Mouse (Mus musculus): ENCODE results near the gene D10Wsu102e. TPM values are rescaled to one million over a fixed set of nuclear protein-coding genes. Genes with fewer than 3 reads are reported as not detected.
"Not testable (repeated sequence)": the region's sequence is repeated elsewhere in the genome, so short reads cannot be mapped to it uniquely, and the experiment has no call there.

D10Wsu102e gene
- polyA plus RNA-seq, 1 experiment from 2014 or later = 1.2 TPM

DNA sequence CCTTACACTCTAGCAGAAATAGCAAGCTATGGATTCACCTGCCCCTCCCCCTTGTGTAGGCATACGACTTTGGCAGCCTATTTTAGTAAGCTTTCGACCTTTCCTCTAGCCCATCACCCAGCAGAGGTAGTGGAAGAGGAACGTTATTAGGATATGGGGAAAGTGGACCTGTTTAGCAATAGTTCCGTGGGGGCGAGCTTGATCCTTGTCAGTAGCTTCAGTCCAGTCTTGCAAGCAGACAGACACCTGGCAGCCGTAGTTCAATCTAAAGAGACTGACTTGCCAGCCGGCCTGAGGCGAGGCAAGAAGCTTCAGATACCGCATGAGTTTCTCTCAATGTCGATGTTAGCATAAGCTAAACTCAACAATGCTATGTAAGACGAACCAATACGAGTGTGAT lies 3.6 kb upstream of the D10Wsu102e start:
- H3K4me3 ChIP-seq (ENCODE audit: low read depth, low read length) = no peak overlapping the region
- H3K9ac ChIP-seq (replicated peaks; ENCODE audit: low read depth, low read length) = no peak overlapping the region
- no peak overlapping the region for H3K27ac ChIP-seq (ENCODE audit: low read depth, low read length)
- ATAC-seq (ENCODE audit: low read depth) = no peak
- no peaks in the 10 kb centered on the region for H3K27me3 ChIP-seq (ENCODE audit: control insufficient read depth, insufficient read depth, low read length)
- no peaks in the 10 kb centered on the region for H3K9me3 ChIP-seq (ENCODE audit: control insufficient read depth, low read length)
- 88% methylated on average over 12 of the region's 12 CpGs for WGBS
- H3K36me3 ChIP-seq (ENCODE audit: control insufficient read depth, insufficient read depth, low read length) = no peaks in the 10 kb centered on the region
- peaks cover 6% of the 10 kb centered on the region for H3K4me1 ChIP-seq (ENCODE audit: control insufficient read depth, insufficient read depth, low read length)
- no peak overlapping the region for H3K4me2 ChIP-seq (ENCODE audit: low read depth, low read length)

DNA sequence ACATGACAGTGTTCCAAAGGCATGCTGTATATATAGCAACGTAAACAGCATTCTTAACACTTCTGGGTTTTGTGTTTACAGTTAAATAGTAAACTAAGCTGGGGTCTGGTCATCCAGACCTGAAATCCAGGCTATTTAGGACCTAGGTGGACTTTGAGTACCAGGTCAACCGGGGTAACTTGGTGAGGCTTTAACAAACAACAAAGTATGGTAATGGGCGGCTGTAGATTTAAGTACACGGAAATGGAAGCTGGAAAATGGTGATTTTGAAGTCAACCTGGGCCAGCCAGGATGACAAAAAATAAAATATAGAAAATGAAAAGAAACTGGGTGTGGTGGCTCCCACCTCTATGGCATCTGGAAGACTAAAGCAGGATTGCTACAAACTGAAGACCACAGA lies 570 bp upstream of the D10Wsu102e start:
- Histone ChIP-seq H3K4me1 (ENCODE audit: control insufficient read depth, insufficient read depth, low read length) (peaks cover 11% of the 10 kb centered on the region), H3K4me2 (ENCODE audit: low read depth, low read length) (peak overlapping the region; percentile 76), H3K4me3 (ENCODE audit: low read depth, low read length) (peak overlapping the region; percentile 70), H3K9me3 (ENCODE audit: control insufficient read depth, low read length) (no peaks in the 10 kb centered on the region), H3K9ac (replicated peaks; ENCODE audit: low read depth, low read length) (peak overlapping the region; percentile 41; the same call in 1 of the 2 replicates), H3K27me3 (ENCODE audit: control insufficient read depth, insufficient read depth, low read length) (no peaks in the 10 kb centered on the region), H3K36me3 (ENCODE audit: control insufficient read depth, insufficient read depth, low read length) (peaks cover 6% of the 10 kb centered on the region; the same call in 1 of the 2 replicates), H3K27ac (ENCODE audit: low read depth, low read length) (peak overlapping the region; percentile 62)
- ATAC-seq (ENCODE audit: low read depth) = no peak
- 89% methylated on average over 4 of the region's 4 CpGs for WGBS

- Histone ChIP-seq H3K9ac (replicated peaks; ENCODE audit: low read depth, low read length) (peak overlapping the region; percentile 79), H3K27me3 (ENCODE audit: control insufficient read depth, insufficient read depth, low read length) (no peaks in the 10 kb centered on the region), H3K4me1 (ENCODE audit: control insufficient read depth, insufficient read depth, low read length) (peaks cover 11% of the 10 kb centered on the region), H3K36me3 (ENCODE audit: control insufficient read depth, insufficient read depth, low read length) (peaks cover 8% of the 10 kb centered on the region; the same call in 1 of the 2 replicates), H3K9me3 (ENCODE audit: control insufficient read depth, low read length) (no peaks in the 10 kb centered on the region), H3K27ac (ENCODE audit: low read depth, low read length) (peak overlapping the region; percentile 60; the same call in 1 of the 2 replicates), H3K4me3 (ENCODE audit: low read depth, low read length) (peak overlapping the region; percentile 70), H3K4me2 (ENCODE audit: low read depth, low read length) (peak overlapping the region; percentile 76)
- 1% methylated on average over 40 of the region's 40 CpGs for WGBS
- peak; percentile 79 for ATAC-seq (ENCODE audit: low read depth)
Observed at GRCm38 (mm10) chr10:83360356-83360755, 335 bp downstream of the D10Wsu102e start.

- Histone ChIP-seq H3K27me3 (ENCODE audit: control insufficient read depth, insufficient read depth, low read length) (no peaks in the 10 kb centered on the region), H3K27ac (ENCODE audit: low read depth, low read length) (no peak overlapping the region), H3K9me3 (ENCODE audit: control insufficient read depth, low read length) (no peaks in the 10 kb centered on the region), H3K4me2 (ENCODE audit: low read depth, low read length) (peak overlapping the region; percentile 76; the same call in 1 of the 2 replicates), H3K4me3 (ENCODE audit: low read depth, low read length) (no peak overlapping the region), H3K36me3 (ENCODE audit: control insufficient read depth, insufficient read depth, low read length) (peaks cover 22% of the 10 kb centered on the region), H3K4me1 (ENCODE audit: control insufficient read depth, insufficient read depth, low read length) (peaks cover 11% of the 10 kb centered on the region), H3K9ac (replicated peaks; ENCODE audit: low read depth, low read length) (no peak overlapping the region)
- ATAC-seq (ENCODE audit: low read depth) = no peak
- 52% methylated on average over 5 of the region's 5 CpGs for WGBS
Observed at GRCm38 (mm10) chr10:83361643-83362382, 1.8 kb downstream of the D10Wsu102e start.

DNA sequence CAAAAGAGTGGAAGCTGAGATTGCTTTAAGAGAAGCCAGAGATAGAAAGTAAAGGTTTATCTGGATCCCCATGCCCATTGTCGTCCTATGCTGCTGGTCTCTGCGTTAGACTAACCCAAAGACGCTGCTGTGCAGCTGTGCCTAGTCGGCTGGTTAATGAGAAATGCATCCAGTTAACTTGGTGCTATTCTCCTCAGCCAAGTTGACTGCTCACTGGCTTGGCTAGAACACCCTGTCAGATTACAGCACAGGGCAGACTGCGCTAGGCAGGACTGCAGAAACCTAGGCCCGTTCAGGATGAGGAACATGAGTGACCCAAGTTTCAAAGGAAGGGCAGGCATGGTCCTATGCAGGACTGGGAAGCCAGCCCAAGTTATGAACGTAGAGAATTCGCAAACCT lies 3.4 kb downstream of the D10Wsu102e start:
- WGBS = 97% methylated on average over 8 of the region's 8 CpGs
- H3K4me1 ChIP-seq (ENCODE audit: control insufficient read depth, insufficient read depth, low read length) = peaks cover 11% of the 10 kb centered on the region
- H3K4me3 ChIP-seq (ENCODE audit: low read depth, low read length) = no peak overlapping the region
- H3K27me3 ChIP-seq (ENCODE audit: control insufficient read depth, insufficient read depth, low read length) = no peaks in the 10 kb centered on the region
- no peak overlapping the region for H3K9ac ChIP-seq (replicated peaks; ENCODE audit: low read depth, low read length)
- H3K9me3 ChIP-seq (ENCODE audit: control insufficient read depth, low read length) = no peaks in the 10 kb centered on the region
- no peak overlapping the region for H3K27ac ChIP-seq (ENCODE audit: low read depth, low read length)
- peaks cover 31% of the 10 kb centered on the region for H3K36me3 ChIP-seq (ENCODE audit: control insufficient read depth, insufficient read depth, low read length)
- H3K4me2 ChIP-seq (ENCODE audit: low read depth, low read length) = no peak overlapping the region
- no peak for ATAC-seq (ENCODE audit: low read depth)

DNA sequence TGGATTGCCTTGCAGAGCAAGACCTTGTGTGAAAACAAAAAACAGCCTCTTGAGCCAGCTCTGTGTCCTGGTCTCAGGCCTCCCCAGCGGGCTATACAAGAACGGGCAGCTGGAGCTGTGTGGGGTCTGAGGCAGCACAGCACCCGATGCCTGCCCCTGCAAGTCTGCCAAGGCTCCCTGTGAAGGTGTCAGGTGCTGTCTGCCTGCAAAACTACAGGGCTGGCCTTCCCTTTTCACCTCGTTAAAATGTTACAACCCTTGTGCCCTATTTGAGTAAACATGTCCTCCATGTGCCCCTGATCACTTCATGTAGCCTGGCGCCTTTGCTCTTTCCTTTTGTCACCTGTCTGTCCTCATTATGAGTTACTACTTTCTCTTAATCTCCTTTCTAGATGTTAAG lies 8.9 kb downstream of the D10Wsu102e start:
- Histone ChIP-seq H3K36me3 (ENCODE audit: control insufficient read depth, insufficient read depth, low read length) (peaks cover 39% of the 10 kb centered on the region), H3K27me3 (ENCODE audit: control insufficient read depth, insufficient read depth, low read length) (no peaks in the 10 kb centered on the region), H3K9me3 (ENCODE audit: control insufficient read depth, low read length) (no peaks in the 10 kb centered on the region), H3K4me1 (ENCODE audit: control insufficient read depth, insufficient read depth, low read length) (no peaks in the 10 kb centered on the region), H3K27ac (ENCODE audit: low read depth, low read length) (no peak overlapping the region), H3K9ac (replicated peaks; ENCODE audit: low read depth, low read length) (no peak overlapping the region), H3K4me3 (ENCODE audit: low read depth, low read length) (no peak overlapping the region), H3K4me2 (ENCODE audit: low read depth, low read length) (no peak overlapping the region)
- no peak for ATAC-seq (ENCODE audit: low read depth)
- WGBS = 91% methylated on average over 5 of the region's 5 CpGs

GRCm38 (mm10) chr10:83374045-83374656 lies 14.1 kb downstream of the D10Wsu102e start:
- Histone ChIP-seq H3K27ac (ENCODE audit: low read depth, low read length) (no peak overlapping the region), H3K36me3 (ENCODE audit: control insufficient read depth, insufficient read depth, low read length) (peaks cover 10% of the 10 kb centered on the region)
- WGBS = 97% methylated on average over 3 of the region's 3 CpGs

GRCm38 (mm10) chr10:83375458-83375857 lies 15.4 kb downstream of the D10Wsu102e start:
- not testable (repeated sequence) for H3K27me3 ChIP-seq (ENCODE audit: control insufficient read depth, insufficient read depth, low read length); H3K4me3 ChIP-seq (ENCODE audit: low read depth, low read length); H3K27ac ChIP-seq (ENCODE audit: low read depth, low read length); H3K9me3 ChIP-seq (ENCODE audit: control insufficient read depth, low read length); H3K4me2 ChIP-seq (ENCODE audit: low read depth, low read length); H3K9ac ChIP-seq (replicated peaks; ENCODE audit: low read depth, low read length); ATAC-seq (ENCODE audit: low read depth); H3K4me1 ChIP-seq (ENCODE audit: control insufficient read depth, insufficient read depth, low read length)
- peaks cover 10% of the 10 kb centered on the region for H3K36me3 ChIP-seq (ENCODE audit: control insufficient read depth, insufficient read depth, low read length)
- WGBS = 95% methylated on average over 5 of the region's 5 CpGs

More at GRCm38 (mm10) chr10:83374045-83374656, 14.1 kb downstream of the D10Wsu102e start:
- H3K4me2 ChIP-seq (ENCODE audit: low read depth, low read length) = no peak overlapping the region
- H3K9ac ChIP-seq (replicated peaks; ENCODE audit: low read depth, low read length) = no peak overlapping the region
- no peaks in the 10 kb centered on the region for H3K27me3 ChIP-seq (ENCODE audit: control insufficient read depth, insufficient read depth, low read length)
- H3K9me3 ChIP-seq (ENCODE audit: control insufficient read depth, low read length) = no peaks in the 10 kb centered on the region
- H3K4me3 ChIP-seq (ENCODE audit: low read depth, low read length) = no peak overlapping the region
- no peaks in the 10 kb centered on the region for H3K4me1 ChIP-seq (ENCODE audit: control insufficient read depth, insufficient read depth, low read length)
- ATAC-seq (ENCODE audit: low read depth) = no peak

All from neural tube, embryonic 14.5 days (tissue).